Mouse (Mus musculus): ENCODE measurements around the gene Prickle2. TPM values are rescaled to one million over a fixed set of nuclear protein-coding genes. Genes with fewer than 3 reads are reported as not detected.

Prickle2 gene
- polyA plus RNA-seq, 1 experiment: not detected

DNA sequence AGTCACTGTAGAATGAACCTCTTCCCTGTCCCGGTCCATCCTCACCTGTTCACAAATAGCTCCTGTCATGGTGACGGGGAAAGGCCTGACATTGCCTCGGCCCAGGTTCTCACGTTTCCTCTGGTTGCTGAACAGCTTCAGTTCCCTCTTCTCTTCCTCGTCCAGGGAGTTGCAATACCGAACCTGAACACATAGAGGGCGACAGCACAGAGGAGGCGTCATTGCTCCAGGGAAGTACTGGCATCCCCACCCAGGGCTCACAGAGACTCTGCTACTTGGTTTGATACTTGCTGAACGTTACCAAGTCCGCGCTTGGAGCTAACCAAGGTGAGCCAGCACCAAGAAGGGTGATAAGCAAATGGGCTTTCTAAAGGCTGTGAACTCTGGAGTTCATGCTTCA is 283.7 kb downstream of the Prickle2 start:
- TF ChIP-seq CTCF (IDR thresholded peaks at IDR 0.05; ENCODE audit: insufficient read depth, low read depth, low read length): 0 out of 2 replicates have a peak, but pooled peaks have one; percentile 14
- TF ChIP-seq POLR2A (IDR thresholded peaks at IDR 0.05; ENCODE audit: insufficient read depth, low read depth, low read length): no peak
- Histone ChIP-seq H3K4me3 (ENCODE audit: insufficient read depth, low read depth, low read length) (no peak overlapping the region), H3K4me1 (ENCODE audit: control insufficient read depth, insufficient read depth, low read length) (peaks cover 22% of the 10 kb centered on the region), H3K27ac (ENCODE audit: insufficient read depth, low read depth, low read length) (no peak overlapping the region)
- 44% methylated on average over 11 of the region's 11 CpGs for WGBS

DNA sequence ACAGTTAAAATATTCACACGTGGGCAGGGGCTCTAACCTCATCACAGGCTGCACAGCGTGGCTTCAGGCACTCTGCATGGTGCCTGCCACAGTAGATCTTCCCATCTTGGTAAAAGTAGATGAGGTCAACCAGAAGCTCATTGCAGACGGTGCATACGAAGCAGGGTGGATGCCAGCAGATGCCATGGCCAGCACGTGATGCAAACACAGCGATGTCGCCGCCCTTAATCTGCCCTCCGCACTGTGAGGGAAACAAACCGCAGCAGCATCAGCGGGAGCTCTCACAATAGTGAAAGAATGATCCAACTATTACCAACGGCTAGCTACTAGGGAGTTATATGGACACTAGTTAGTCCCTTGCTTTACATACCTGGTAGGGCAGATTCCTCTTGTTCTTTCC is 285.8 kb downstream of the Prickle2 start:
- TF ChIP-seq CTCF (IDR thresholded peaks at IDR 0.05; ENCODE audit: insufficient read depth, low read depth, low read length) (no peak), POLR2A (IDR thresholded peaks at IDR 0.05; ENCODE audit: insufficient read depth, low read depth, low read length) (no peak)
- 75% methylated on average over 12 of the region's 12 CpGs for WGBS
- Histone ChIP-seq H3K4me3 (ENCODE audit: insufficient read depth, low read depth, low read length) (no peak overlapping the region), H3K4me1 (ENCODE audit: control insufficient read depth, insufficient read depth, low read length) (peaks cover 13% of the 10 kb centered on the region), H3K27ac (ENCODE audit: insufficient read depth, low read depth, low read length) (no peak overlapping the region)

DNA sequence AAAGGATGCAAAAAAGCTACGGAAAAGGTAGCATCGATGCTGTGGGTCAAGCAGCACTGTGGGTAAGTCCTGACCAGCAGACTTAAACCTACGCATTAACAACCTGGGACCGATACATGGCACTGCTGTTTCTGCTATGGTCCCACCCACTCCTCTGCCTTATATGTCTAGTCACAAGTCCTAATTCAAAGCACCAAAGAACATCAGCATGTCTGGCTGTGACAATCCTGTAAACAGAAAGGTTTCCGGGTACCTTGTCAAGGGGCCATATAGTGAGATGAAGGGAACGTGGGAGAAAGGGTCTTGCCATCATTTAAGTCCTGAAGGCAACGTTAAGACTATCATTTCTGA is 290.6 kb downstream of the Prickle2 start:
- Histone ChIP-seq H3K27ac (ENCODE audit: insufficient read depth, low read depth, low read length) (peak overlapping the region; percentile 39; the same call in 1 of the 2 replicates), H3K4me1 (ENCODE audit: control insufficient read depth, insufficient read depth, low read length) (peaks cover 19% of the 10 kb centered on the region), H3K4me3 (ENCODE audit: insufficient read depth, low read depth, low read length) (no peak overlapping the region)
- 75% methylated on average over 7 of the region's 7 CpGs for WGBS
- TF ChIP-seq POLR2A (IDR thresholded peaks at IDR 0.05; ENCODE audit: insufficient read depth, low read depth, low read length) (no peak), CTCF (IDR thresholded peaks at IDR 0.05; ENCODE audit: insufficient read depth, low read depth, low read length) (no peak)

DNA sequence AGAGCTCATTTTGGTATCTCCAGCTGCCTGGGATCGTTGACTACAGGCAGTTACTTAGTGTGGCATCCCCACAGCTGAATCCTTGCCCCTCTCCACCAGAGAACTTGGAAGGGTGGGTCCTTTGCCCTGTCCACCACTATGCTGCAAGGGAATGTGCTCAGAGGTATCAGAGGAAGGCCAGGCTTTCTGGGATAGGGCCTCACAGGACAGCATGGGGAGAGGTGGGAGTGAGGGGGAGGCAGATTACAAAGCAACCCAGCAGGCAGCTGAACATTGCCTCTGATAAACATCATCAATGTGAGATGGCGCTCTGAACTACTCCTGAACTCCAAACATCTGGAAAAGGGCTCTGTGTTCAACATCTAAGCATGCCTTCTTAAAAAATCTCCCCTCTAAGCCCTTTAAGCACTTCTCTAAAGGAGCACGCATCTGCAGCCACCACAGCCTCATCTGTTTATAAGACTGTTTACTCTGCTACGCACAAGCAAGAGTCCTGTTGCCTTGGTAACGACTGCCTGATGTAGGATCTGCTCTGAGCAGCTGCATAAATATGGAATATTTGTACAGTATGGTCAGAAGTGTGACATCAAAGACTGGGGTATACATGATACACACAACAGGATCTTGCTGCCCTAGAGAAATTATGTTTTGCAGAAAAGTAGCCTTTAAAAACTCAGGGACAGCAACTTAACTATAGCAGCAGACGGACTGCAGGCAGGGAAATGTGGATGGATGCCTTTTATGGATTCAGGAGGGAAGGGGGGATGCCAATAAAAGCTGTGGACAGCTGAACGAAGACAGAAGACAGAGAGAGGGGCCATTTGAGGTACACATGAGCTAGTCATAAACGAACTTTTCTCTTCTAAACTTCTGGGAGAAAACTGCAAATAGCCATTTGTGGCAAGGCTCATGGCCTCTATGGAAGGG is 291.2 kb downstream of the Prickle2 start:
- TF ChIP-seq POLR2A (IDR thresholded peaks at IDR 0.05; ENCODE audit: insufficient read depth, low read depth, low read length) (no peak), CTCF (IDR thresholded peaks at IDR 0.05; ENCODE audit: insufficient read depth, low read depth, low read length) (no peak)
- WGBS: 37% methylated on average over 8 of the region's 8 CpGs
- no peak overlapping the region for H3K4me3 ChIP-seq (ENCODE audit: insufficient read depth, low read depth, low read length)
- H3K4me1 ChIP-seq (ENCODE audit: control insufficient read depth, insufficient read depth, low read length): peaks cover 16% of the 10 kb centered on the region
- H3K27ac ChIP-seq (ENCODE audit: insufficient read depth, low read depth, low read length): peak overlapping the region; percentile 74; the same call in 1 of the 2 replicates

DNA sequence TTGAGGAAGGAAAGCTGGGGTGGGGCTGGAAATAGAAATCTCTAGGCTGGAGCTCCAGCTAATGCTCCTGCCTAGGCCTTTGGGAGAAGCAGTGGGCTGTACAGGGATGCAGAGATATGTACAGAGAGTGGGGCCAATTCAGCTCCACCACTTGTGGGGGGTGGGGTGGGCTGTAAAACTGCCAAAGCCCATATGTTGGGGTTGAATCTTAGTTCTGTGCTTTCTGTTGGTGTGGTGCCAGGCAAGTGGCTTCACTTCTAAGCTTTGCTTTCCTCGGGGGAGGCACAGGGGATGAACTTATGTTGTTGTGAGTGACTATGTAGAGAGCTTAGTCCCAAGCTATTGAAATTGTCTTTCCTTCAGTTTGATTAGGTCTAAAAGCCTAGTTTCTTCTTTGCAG is 292.0 kb downstream of the Prickle2 start:
- H3K4me1 ChIP-seq (ENCODE audit: control insufficient read depth, insufficient read depth, low read length): peaks cover 16% of the 10 kb centered on the region
- H3K4me3 ChIP-seq (ENCODE audit: insufficient read depth, low read depth, low read length): no peak overlapping the region
- WGBS: 24% methylated on average over 1 of the region's 1 CpGs
- peak overlapping the region; percentile 74; the same call in 1 of the 2 replicates for H3K27ac ChIP-seq (ENCODE audit: insufficient read depth, low read depth, low read length)
- TF ChIP-seq CTCF (IDR thresholded peaks at IDR 0.05; ENCODE audit: insufficient read depth, low read depth, low read length): no peak
- TF ChIP-seq POLR2A (IDR thresholded peaks at IDR 0.05; ENCODE audit: insufficient read depth, low read depth, low read length): no peak

DNA sequence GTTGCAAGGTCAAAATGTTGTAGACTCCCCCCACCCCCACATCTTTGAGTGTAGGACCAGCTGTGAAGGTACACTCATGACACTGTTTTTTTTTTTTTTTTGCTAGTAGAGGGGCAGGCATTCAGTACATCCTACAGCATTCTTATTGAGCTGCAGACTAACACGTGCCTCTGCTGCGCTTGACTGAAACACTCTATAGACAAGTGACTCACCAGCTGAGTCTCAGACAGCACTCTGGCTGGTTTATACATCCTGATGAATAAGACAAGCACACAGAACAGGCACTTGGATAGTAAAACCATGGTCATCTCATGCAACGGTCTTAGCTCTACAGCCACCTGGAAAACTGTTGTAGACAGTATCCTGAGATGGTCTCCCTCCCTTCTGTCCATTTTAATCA is 296.2 kb downstream of the Prickle2 start:
- Histone ChIP-seq H3K4me1 (ENCODE audit: control insufficient read depth, insufficient read depth, low read length) (peaks cover 26% of the 10 kb centered on the region), H3K4me3 (ENCODE audit: insufficient read depth, low read depth, low read length) (no peak overlapping the region), H3K27ac (ENCODE audit: insufficient read depth, low read depth, low read length) (no peak overlapping the region)
- 65% methylated on average over 3 of the region's 3 CpGs for WGBS
- TF ChIP-seq CTCF (IDR thresholded peaks at IDR 0.05; ENCODE audit: insufficient read depth, low read depth, low read length): no peak
- no peak for TF ChIP-seq POLR2A (IDR thresholded peaks at IDR 0.05; ENCODE audit: insufficient read depth, low read depth, low read length)

DNA sequence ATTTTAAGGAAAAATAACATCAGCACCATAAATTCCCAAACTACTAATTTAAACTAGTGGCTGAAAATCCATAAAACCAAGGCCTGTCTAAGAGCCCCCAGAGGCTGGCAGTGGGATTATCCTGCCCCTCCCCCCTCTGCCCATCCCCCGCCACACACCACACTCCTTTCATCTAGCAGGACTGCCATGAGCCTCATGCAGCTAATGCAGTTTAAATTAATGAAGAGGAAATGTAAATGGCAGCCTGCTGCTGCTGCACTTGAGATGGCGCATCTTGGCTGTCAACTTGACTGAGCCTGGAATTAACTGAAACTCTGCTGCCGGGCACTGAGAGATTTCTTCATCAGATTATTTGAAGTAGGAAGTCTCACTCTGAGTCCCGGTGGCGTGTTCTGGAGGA is 298.7 kb downstream of the Prickle2 start:
- Histone ChIP-seq H3K27ac (ENCODE audit: insufficient read depth, low read depth, low read length) (0 out of 2 replicates have a peak overlapping the region, but pooled peaks have one; percentile 28), H3K4me1 (ENCODE audit: control insufficient read depth, insufficient read depth, low read length) (peaks cover 20% of the 10 kb centered on the region), H3K4me3 (ENCODE audit: insufficient read depth, low read depth, low read length) (no peak overlapping the region)
- 65% methylated on average over 5 of the region's 5 CpGs for WGBS
- TF ChIP-seq POLR2A (IDR thresholded peaks at IDR 0.05; ENCODE audit: insufficient read depth, low read depth, low read length) (no peak), CTCF (IDR thresholded peaks at IDR 0.05; ENCODE audit: insufficient read depth, low read depth, low read length) (no peak)

DNA sequence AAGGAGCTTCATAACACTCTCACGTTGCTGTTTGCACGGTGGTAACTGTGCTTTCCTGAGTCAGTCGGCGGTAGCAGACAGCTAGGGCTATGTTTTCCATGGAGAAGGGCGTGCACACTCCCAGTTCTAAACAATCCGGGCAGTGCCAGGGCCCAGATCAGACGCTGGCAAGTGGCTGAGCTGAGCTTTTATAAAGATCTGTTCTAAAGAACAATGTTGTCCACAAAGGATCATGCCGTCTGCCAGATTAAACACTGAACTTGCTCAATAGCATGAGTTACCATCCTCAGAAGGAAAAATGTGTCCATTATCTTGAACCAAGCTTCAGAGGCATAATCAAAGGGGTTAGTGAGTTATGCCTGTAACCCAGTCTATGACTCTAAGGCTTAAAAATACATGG is 300.4 kb downstream of the Prickle2 start:
- H3K4me3 ChIP-seq (ENCODE audit: insufficient read depth, low read depth, low read length): no peak overlapping the region
- H3K27ac ChIP-seq (ENCODE audit: insufficient read depth, low read depth, low read length): no peak overlapping the region
- WGBS: 11% methylated on average over 8 of the region's 8 CpGs
- peaks cover 10% of the 10 kb centered on the region for H3K4me1 ChIP-seq (ENCODE audit: control insufficient read depth, insufficient read depth, low read length)
- TF ChIP-seq CTCF (IDR thresholded peaks at IDR 0.05; ENCODE audit: insufficient read depth, low read depth, low read length) (no peak), POLR2A (IDR thresholded peaks at IDR 0.05; ENCODE audit: insufficient read depth, low read depth, low read length) (no peak)

DNA sequence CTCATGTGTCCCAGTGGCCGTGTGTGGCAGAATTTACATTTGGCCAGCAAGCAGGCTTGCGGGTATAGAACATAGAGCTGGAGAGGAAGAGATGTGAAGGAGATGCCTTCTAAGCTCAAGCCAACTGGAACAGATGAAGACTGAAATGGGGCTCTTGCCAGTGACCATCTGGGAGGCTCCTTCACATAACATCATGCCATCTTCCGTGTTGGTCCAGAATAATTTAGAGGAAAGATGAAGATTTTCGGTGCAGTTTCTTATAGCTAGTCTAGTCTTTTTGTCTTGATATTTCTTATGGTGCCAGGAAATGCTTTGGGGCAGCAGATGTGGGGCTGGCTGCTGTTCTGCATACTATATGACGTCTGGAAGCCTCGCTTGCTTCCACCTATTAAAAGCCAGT is 308.1 kb downstream of the Prickle2 start:
- peaks cover 3% of the 10 kb centered on the region for H3K4me1 ChIP-seq (ENCODE audit: control insufficient read depth, insufficient read depth, low read length)
- H3K27ac ChIP-seq (ENCODE audit: insufficient read depth, low read depth, low read length): no peak overlapping the region
- WGBS: 87% methylated on average over 6 of the region's 6 CpGs
- no peak for TF ChIP-seq POLR2A (IDR thresholded peaks at IDR 0.05; ENCODE audit: insufficient read depth, low read depth, low read length)
- no peak for TF ChIP-seq CTCF (IDR thresholded peaks at IDR 0.05; ENCODE audit: insufficient read depth, low read depth, low read length)
- H3K4me3 ChIP-seq (ENCODE audit: insufficient read depth, low read depth, low read length): no peak overlapping the region

Measured in olfactory bulb, adult 2 months (tissue).